Comparison of ENCODE assay signal across 8 mouse cellular contexts in the genomic region with DNA sequence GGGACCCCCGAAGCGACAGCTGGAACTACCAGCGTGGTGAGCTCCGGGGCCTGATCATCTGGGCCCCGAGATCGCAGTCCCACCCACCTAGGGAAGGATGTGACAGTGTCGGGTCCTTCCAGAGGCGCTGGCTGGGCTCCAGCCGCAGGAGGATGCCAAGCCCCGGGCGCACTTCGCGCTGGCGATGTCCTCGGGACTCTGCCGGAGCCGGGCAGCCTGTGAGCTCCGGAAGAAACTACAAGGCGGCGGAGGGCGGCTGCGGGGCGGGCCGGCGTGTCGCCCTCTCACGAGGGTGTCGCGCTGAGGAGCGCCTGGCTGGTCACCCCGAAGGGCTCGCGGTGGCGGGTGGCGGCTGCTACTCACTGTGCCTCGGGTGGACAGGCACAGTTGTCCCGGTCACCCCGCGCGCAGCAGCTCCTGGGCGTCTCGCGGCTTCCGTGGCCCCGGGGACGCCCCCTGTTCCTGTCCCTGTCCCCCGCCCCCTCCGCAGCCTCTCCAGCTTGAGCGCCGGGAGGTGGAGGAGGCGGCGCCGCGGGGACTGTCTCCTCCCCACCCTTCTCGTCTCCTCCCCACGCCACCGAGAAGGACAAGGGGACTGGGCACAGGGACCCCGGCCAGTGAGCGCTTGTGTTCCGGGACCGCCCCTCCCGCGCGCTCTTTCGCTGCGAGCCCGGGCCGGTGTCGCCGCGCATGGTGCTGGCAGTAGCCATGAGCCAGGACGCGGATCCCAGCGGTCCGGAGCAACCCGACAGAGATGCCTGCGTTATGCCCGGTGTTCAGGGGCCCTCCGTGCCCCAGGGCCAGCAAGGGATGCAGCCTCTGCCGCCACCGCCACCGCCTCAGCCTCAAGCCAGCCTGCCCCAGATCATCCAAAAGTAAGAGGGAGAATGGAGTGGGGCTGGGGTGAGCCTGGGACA. TPM values are rescaled to one million over a fixed set of nuclear protein-coding genes. Genes with fewer than 3 reads are reported as not detected.
A peak's percentile ranks its signal among the peaks of the same experiment; 100 is the strongest.
DNase-seq lines count a peak whose midpoint lies in the region; ATAC-seq and TF ChIP-seq lines count a peak whose summit lies in the region.

A gene (plus strand): TSS at position 589 of the 917 bp plus-strand sequence.

- peaks cover 42% of the 10 kb centered on the region for H3K27me3 ChIP-seq in hindbrain, embryonic 11.5 days (ENCODE audit: control insufficient read depth, insufficient read depth, low read length)
- peaks cover 74% of the 10 kb centered on the region for H3K27me3 ChIP-seq in limb, embryonic 10.5 days (ENCODE audit: low read depth, poor library complexity, severe bottlenecking)
- peaks cover 72% of the 10 kb centered on the region for H3K27me3 ChIP-seq in midbrain, embryonic 13.5 days
- peaks cover 13% of the 10 kb centered on the region for H3K27me3 ChIP-seq in thymus, adult 2 months (ENCODE audit: control insufficient read depth, insufficient read depth, low read length)

- under 1% methylated on average over 79 of the region's 82 CpGs for WGBS in hindbrain, embryonic 11.5 days
- under 1% methylated on average over 82 of the region's 82 CpGs for WGBS in limb, embryonic 10.5 days
- under 1% methylated on average over 55 of the region's 82 CpGs for WGBS in midbrain, embryonic 13.5 days
- WGBS in thymus, adult 2 months, result 2% methylated on average over 79 of the region's 82 CpGs

- no peaks in the 10 kb centered on the region for H3K9me3 ChIP-seq in hindbrain, embryonic 11.5 days (ENCODE audit: control insufficient read depth, low read length)
- no peaks in the 10 kb centered on the region for H3K9me3 ChIP-seq in limb, embryonic 10.5 days (replicated peaks)
- no peaks in the 10 kb centered on the region for H3K9me3 ChIP-seq in midbrain, embryonic 13.5 days

- no peak within 1 kb of the TSS for H3K27ac ChIP-seq in hindbrain, embryonic 11.5 days (ENCODE audit: low read depth, low read length)
- peak within 1 kb of the TSS; percentile 63 for H3K27ac ChIP-seq in limb, embryonic 10.5 days
- no peak within 1 kb of the TSS for H3K27ac ChIP-seq in midbrain, embryonic 13.5 days
- H3K27ac ChIP-seq in thymus, adult 2 months (ENCODE audit: control insufficient read depth, insufficient read depth, low read length), result no peak within 1 kb of the TSS

- peak; percentile 23 to 36 for DNase-seq in left cerebral cortex, adult 18-20 months (ENCODE audit: low spot score in 2 of 2)
- no peak for DNase-seq in left cerebral cortex, adult 11 months (ENCODE audit: low spot score)
- peak; percentile 60 for DNase-seq in brain, embryonic 14.5 days (ENCODE audit: low read depth)
- peak; percentile 69 for DNase-seq in gastrocnemius, adult 18-20 months (ENCODE audit: low spot score)
- peak; percentile 68 for DNase-seq in hindbrain, embryonic 11.5 days (ENCODE audit: low spot score)
- peak; percentile 71 for DNase-seq in limb, embryonic 10.5 days (ENCODE audit: low spot score)
- peak; percentile 35 for DNase-seq in thymus, adult 2 months

- H3K4me2 ChIP-seq in hindbrain, embryonic 11.5 days (replicated peaks; ENCODE audit: low read depth, low read length), result peak within 1 kb of the TSS; percentile 100
- H3K4me2 ChIP-seq in midbrain, embryonic 13.5 days (replicated peaks), result peak within 1 kb of the TSS; percentile 100

- peak within 1 kb of the TSS; percentile 66 for H3K4me3 ChIP-seq in hindbrain, embryonic 11.5 days (ENCODE audit: low read depth, low read length)
- H3K4me3 ChIP-seq in limb, embryonic 10.5 days, result peak within 1 kb of the TSS; percentile 62
- peak within 1 kb of the TSS; percentile 69 for H3K4me3 ChIP-seq in midbrain, embryonic 13.5 days (replicated peaks)
- H3K4me3 ChIP-seq in thymus, adult 2 months (ENCODE audit: control insufficient read depth, insufficient read depth, low read length), result peak within 1 kb of the TSS; percentile 22

- peak; percentile 83 for ATAC-seq in hindbrain, embryonic 11.5 days (ENCODE audit: low FRiP score)
- ATAC-seq in midbrain, embryonic 13.5 days, result peak; percentile 85

- H3K36me3 ChIP-seq in hindbrain, embryonic 11.5 days (ENCODE audit: control insufficient read depth, insufficient read depth, low read length), result no peaks in the 10 kb centered on the region
- H3K36me3 ChIP-seq in limb, embryonic 10.5 days, result no peaks in the 10 kb centered on the region
- H3K36me3 ChIP-seq in midbrain, embryonic 13.5 days, result no peaks in the 10 kb centered on the region
- no peaks in the 10 kb centered on the region for H3K36me3 ChIP-seq in thymus, adult 2 months (ENCODE audit: control insufficient read depth, insufficient read depth, low read length)

- H3K9ac ChIP-seq in hindbrain, embryonic 11.5 days (ENCODE audit: low read depth, low read length), result peak within 1 kb of the TSS; percentile 59
- H3K9ac ChIP-seq in midbrain, embryonic 13.5 days (replicated peaks), result peak within 1 kb of the TSS; percentile 76

- TF ChIP-seq CTCF in brain, embryonic 14.5 days (IDR thresholded peaks at IDR 0.05; ENCODE audit: borderline replicate concordance, extremely low read depth, insufficient read depth, insufficient read length), result no peak
- TF ChIP-seq CTCF in thymus, adult 2 months (IDR thresholded peaks at IDR 0.05; ENCODE audit: borderline replicate concordance, control insufficient read depth, extremely low read depth, insufficient read depth, low read length, poor library complexity), result no peak

- H3K4me1 ChIP-seq in hindbrain, embryonic 11.5 days (replicated peaks; ENCODE audit: control insufficient read depth, insufficient read depth, low read length), result peaks cover 2% of the 10 kb centered on the region; the same call in 1 of the 2 replicates
- peaks cover 21% of the 10 kb centered on the region for H3K4me1 ChIP-seq in limb, embryonic 10.5 days
- H3K4me1 ChIP-seq in midbrain, embryonic 13.5 days (replicated peaks), result peaks cover 18% of the 10 kb centered on the region
- H3K4me1 ChIP-seq in thymus, adult 2 months (replicated peaks; ENCODE audit: control insufficient read depth, insufficient read depth, low read length), result peaks cover 15% of the 10 kb centered on the region

- TF ChIP-seq POLR2A in brain, embryonic 14.5 days (IDR thresholded peaks at IDR 0.05; ENCODE audit: borderline replicate concordance, extremely low read depth, insufficient read depth, insufficient read length, poor library complexity, severe bottlenecking), result no peak
- TF ChIP-seq POLR2A in thymus, adult 2 months (IDR thresholded peaks at IDR 0.05; ENCODE audit: control insufficient read depth, extremely low read depth, insufficient read depth, low read length, poor library complexity), result no peak

RNA-seq across cellular contexts. Expression of the gene that starts here (rescaled TPM):
- total RNA-seq in left cerebral cortex, adult 18-20 months (2021), result 1 to 10 TPM; 5.2 to 6.3 TPM
- 1.5 and 3.8 TPM in 2 replicates for polyA plus RNA-seq in brain, embryonic 14.5 days (2012; rRNA removed)
- total RNA-seq in gastrocnemius, adult 18-20 months (2021), result 10 to 100 TPM; 75.3 to 75.4 TPM
- polyA plus RNA-seq in hindbrain, embryonic 11.5 days (2014; fragmentation: Nextera tagmentation; extraction: Ambion mirVana), result 0.64 and 0.73 TPM in 2 replicates
- 0.73 and 1.9 TPM in 2 replicates for polyA plus RNA-seq in limb, embryonic 10.5 days (2016; fragmentation: Nextera tagmentation; extraction: Ambion mirVana)
- 0.84 and 1.4 TPM in 2 replicates for polyA plus RNA-seq in midbrain, embryonic 13.5 days (2015; fragmentation: Nextera tagmentation; extraction: Ambion mirVana)
- 1.4 and 9.8 TPM in 2 replicates for polyA plus RNA-seq in thymus, adult 2 months (2012; rRNA removed)

Comparison
In these comparisons a context has a peak if more than half of its experiments do, and no peak if none do; other contexts are left out.
1. RNA of the gene that starts here (total RNA-seq): 75.3 to 75.4 TPM in gastrocnemius, adult 18-20 months; 5.2 to 6.3 TPM in left cerebral cortex, adult 18-20 months; every median in the first group is over 10 times any median in the second.
2. Peak in DNase-seq, ATAC-seq, H3K4me3 ChIP-seq, H3K9ac ChIP-seq and H3K4me2 ChIP-seq in hindbrain, embryonic 11.5 days; RNA of the gene not detected or under 1 TPM.
3. Peak in every context shown above with its lines, with median percentiles within 50 percentile points of each other: H3K4me3 ChIP-seq.